Mouse (Mus musculus): ENCODE measurements around the gene Cbarp.

DNA sequence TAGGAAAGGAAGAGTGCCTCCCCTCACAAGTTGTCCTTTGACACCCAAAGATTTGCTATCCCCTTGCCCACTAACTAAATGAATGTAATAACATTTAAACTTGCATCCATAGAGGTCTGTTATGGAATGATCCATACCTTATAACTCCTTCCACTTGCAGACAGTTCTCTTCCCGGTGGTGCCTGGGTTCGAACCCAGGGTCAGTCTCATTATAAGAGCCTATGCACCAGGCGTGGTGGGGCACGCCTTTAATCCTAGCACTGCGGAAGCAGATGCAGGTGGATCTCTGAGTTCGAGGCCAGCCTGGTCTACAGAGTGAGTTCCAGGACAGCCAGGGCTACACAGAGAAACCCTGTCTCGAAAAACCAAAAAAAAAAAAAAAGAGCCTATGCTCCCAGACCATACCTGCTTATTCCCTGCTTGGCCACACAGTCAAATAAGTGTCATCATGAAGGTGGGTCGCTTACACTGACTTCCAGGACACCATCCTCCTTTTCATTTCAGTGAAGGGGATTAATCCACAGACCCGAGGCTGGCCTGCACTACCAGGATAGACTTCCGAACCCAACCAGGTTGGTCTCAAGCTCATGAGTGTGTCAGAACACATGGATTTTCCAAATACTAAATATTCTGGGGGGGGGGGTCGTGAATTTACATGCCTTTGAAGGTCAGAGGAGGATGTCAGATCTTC lies 515 bp downstream of the Cbarp start:
- no peak for TF ChIP-seq CTCF (IDR thresholded peaks at IDR 0.05; ENCODE audit: low read depth, low read length)
- TF ChIP-seq TAL1 (conservative IDR thresholded peaks at IDR 0.05; ENCODE audit: low read depth, low read length) = no peak

Measured in G1E (cell line).